Mouse (Mus musculus): ENCODE measurements around the gene Oaz2. TPM values are rescaled to one million over a fixed set of nuclear protein-coding genes. Genes with fewer than 3 reads are reported as not detected.
A peak's percentile ranks its signal among the peaks of the same experiment; 100 is the strongest.
"Not testable (repeated sequence)": the region's sequence is repeated elsewhere in the genome, so short reads cannot be mapped to it uniquely, and the experiment has no call there.

The Oaz2 gene
- polyA plus RNA-seq, 1 experiment from 2014 or later = 455 TPM

DNA sequence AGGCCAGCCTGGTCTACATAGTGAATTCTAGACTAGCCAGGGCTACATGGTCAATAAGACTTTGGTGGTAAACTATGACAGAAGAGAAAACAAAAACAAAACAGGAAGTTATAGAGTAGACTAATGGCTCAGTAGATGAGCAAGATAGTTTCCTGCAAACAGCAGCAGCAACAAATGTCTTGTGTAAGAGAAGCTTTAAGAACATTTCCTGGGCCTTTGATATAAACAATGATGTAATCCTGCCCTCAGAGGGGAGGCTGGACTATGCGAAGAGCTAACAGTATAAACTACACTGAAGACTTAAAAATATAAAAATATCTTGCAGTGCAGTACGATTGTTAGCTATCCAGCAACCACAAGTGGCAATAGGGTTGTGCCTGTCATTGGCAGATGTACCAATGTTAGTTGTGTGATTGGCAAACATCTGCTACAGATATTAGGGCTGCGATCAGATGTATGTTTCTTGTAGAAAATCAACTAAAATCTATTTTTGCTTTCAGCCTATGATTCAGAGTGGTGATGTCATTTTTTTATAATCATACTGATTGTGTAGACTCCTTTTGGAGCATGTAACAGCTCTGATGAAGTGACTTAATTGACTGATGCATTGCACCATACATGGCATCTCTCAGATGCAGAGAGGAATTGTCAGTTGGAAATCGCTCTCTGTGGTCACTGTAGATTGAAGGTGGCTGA is 13.3 kb downstream of the Oaz2 start:
- Histone ChIP-seq H3K4me2 (ENCODE audit: low read depth, low read length) (peak overlapping the region; percentile 3; the same call in 1 of the 2 replicates), H3K27me3 (ENCODE audit: control insufficient read depth, insufficient read depth, low read depth, low read length) (no peaks in the 10 kb centered on the region), H3K4me1 (replicated peaks; ENCODE audit: control insufficient read depth, insufficient read depth, low read length) (peaks cover 51% of the 10 kb centered on the region), H3K27ac (ENCODE audit: low read length) (peak overlapping the region; percentile 72), H3K36me3 (ENCODE audit: control insufficient read depth, insufficient read depth, low read length) (no peaks in the 10 kb centered on the region), H3K9me3 (ENCODE audit: control insufficient read depth, low read length) (no peaks in the 10 kb centered on the region), H3K4me3 (ENCODE audit: low read length) (no peak overlapping the region), H3K9ac (ENCODE audit: low read length) (no peak overlapping the region)
- 59% methylated on average over 4 of the region's 4 CpGs for WGBS
- ATAC-seq (ENCODE audit: low read depth) = 0 out of 2 replicates have a peak, but pooled peaks have one; percentile 7

DNA sequence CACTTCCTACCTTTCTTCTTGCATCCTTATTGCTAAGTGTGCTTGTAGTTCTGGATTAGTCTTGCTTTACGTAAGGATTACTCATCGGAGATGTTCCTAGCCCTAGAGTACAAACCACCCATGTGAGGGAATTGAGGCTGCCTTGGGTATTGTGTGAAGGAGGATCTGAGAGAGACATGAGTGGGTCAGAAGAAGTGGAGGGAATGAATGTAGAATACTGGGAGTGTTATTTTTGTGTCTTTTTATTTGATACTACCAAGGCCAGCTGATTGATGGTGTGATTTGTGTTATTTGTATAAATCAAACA is 13.8 kb downstream of the Oaz2 start:
- H3K27ac ChIP-seq (ENCODE audit: low read length) = 0 out of 2 replicates have a peak overlapping the region, but pooled peaks have one; percentile 8
- peaks cover 51% of the 10 kb centered on the region for H3K4me1 ChIP-seq (replicated peaks; ENCODE audit: control insufficient read depth, insufficient read depth, low read length)
- WGBS = 83% methylated on average over 2 of the region's 2 CpGs
- no peak for ATAC-seq (ENCODE audit: low read depth)
- no peaks in the 10 kb centered on the region for H3K27me3 ChIP-seq (ENCODE audit: control insufficient read depth, insufficient read depth, low read depth, low read length)
- peak overlapping the region; percentile 3; the same call in 1 of the 2 replicates for H3K4me2 ChIP-seq (ENCODE audit: low read depth, low read length)
- no peak overlapping the region for H3K9ac ChIP-seq (ENCODE audit: low read length)
- no peak overlapping the region for H3K4me3 ChIP-seq (ENCODE audit: low read length)
- peaks cover 4% of the 10 kb centered on the region for H3K36me3 ChIP-seq (ENCODE audit: control insufficient read depth, insufficient read depth, low read length)
- H3K9me3 ChIP-seq (ENCODE audit: control insufficient read depth, low read length) = no peaks in the 10 kb centered on the region

DNA sequence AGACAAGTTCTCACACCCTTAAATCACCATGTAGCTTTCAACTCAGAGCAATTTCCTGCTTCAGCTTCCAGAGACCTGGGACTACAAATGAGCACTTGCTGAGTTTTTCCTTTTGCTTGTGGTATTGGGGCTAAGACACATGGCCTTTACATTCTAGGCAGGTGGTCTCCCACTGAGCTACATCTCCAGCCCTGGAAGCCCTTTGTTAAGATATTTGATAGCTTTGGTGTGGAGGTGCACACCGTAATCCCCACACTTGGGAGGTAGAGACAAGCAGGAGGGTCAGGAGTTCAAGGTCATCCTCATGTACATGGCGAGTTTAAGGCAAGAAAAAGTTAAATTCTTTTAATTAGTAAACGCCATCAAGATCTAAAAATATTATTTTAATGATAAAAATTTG is 14.4 kb downstream of the Oaz2 start:
- H3K27me3 ChIP-seq (ENCODE audit: control insufficient read depth, insufficient read depth, low read depth, low read length) = no peaks in the 10 kb centered on the region
- no peak overlapping the region for H3K27ac ChIP-seq (ENCODE audit: low read length)
- H3K9me3 ChIP-seq (ENCODE audit: control insufficient read depth, low read length) = no peaks in the 10 kb centered on the region
- no peak overlapping the region for H3K9ac ChIP-seq (ENCODE audit: low read length)
- peaks cover 51% of the 10 kb centered on the region for H3K4me1 ChIP-seq (replicated peaks; ENCODE audit: control insufficient read depth, insufficient read depth, low read length)
- 79% methylated on average over 3 of the region's 3 CpGs for WGBS
- H3K36me3 ChIP-seq (ENCODE audit: control insufficient read depth, insufficient read depth, low read length) = peaks cover 10% of the 10 kb centered on the region
- no peak overlapping the region for H3K4me2 ChIP-seq (ENCODE audit: low read depth, low read length)
- ATAC-seq (ENCODE audit: low read depth) = no peak
- H3K4me3 ChIP-seq (ENCODE audit: low read length) = no peak overlapping the region

DNA sequence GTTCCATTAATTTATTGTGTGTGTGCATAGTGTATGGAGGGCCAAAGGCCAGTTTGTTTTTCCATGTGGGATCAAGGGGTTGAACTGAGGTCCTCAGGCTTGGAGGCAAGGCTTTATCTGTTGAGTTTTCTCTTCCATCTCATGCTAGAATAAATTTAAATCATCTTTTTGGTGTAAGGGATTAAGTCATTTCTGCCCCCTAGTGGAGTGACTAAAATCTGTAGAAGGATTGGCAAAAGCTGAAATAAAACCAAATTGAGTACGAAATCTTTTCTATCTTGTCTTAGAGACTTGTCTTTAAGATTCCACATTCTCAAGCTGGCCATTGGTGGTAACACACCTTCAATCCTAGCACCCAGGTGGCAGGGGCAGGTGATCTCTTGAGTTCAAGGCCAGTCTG is 15.2 kb downstream of the Oaz2 start:
- Histone ChIP-seq H3K27me3 (ENCODE audit: control insufficient read depth, insufficient read depth, low read depth, low read length) (no peaks in the 10 kb centered on the region), H3K4me2 (ENCODE audit: low read depth, low read length) (no peak overlapping the region), H3K4me1 (replicated peaks; ENCODE audit: control insufficient read depth, insufficient read depth, low read length) (peaks cover 45% of the 10 kb centered on the region), H3K27ac (ENCODE audit: low read length) (no peak overlapping the region), H3K9me3 (ENCODE audit: control insufficient read depth, low read length) (no peaks in the 10 kb centered on the region), H3K4me3 (ENCODE audit: low read length) (no peak overlapping the region), H3K9ac (ENCODE audit: low read length) (no peak overlapping the region), H3K36me3 (ENCODE audit: control insufficient read depth, insufficient read depth, low read length) (peaks cover 15% of the 10 kb centered on the region)
- no peak for ATAC-seq (ENCODE audit: low read depth)
- 64% methylated on average over 1 of the region's 1 CpGs for WGBS

DNA sequence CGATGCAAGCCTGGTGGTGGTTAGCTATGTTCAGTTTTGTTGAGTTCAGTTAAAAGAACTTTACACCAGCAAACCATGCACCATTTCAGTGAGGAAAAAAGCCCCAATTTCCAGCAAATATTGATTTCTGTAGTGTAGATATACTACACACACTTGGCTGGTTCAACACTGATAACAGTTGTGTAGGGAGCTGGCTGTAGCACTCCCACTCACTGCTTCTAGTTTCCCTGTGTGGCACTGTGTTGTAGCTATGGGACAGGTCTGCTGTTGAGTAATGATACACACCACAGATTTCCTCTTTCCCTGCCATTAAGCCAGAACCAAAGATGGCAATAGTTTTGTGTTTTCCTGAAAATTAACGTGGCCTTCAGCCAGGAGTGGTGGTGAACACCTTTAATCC is 16.9 kb downstream of the Oaz2 start:
- peaks cover 19% of the 10 kb centered on the region for H3K36me3 ChIP-seq (ENCODE audit: control insufficient read depth, insufficient read depth, low read length)
- peaks cover 29% of the 10 kb centered on the region for H3K4me1 ChIP-seq (replicated peaks; ENCODE audit: control insufficient read depth, insufficient read depth, low read length)
- ATAC-seq (ENCODE audit: low read depth) = no peak
- H3K27me3 ChIP-seq (ENCODE audit: control insufficient read depth, insufficient read depth, low read depth, low read length) = no peaks in the 10 kb centered on the region
- H3K4me2 ChIP-seq (ENCODE audit: low read depth, low read length) = no peak overlapping the region
- 84% methylated on average over 2 of the region's 2 CpGs for WGBS
- H3K4me3 ChIP-seq (ENCODE audit: low read length) = no peak overlapping the region
- no peak overlapping the region for H3K9ac ChIP-seq (ENCODE audit: low read length)
- no peak overlapping the region for H3K27ac ChIP-seq (ENCODE audit: low read length)
- H3K9me3 ChIP-seq (ENCODE audit: control insufficient read depth, low read length) = no peaks in the 10 kb centered on the region

DNA sequence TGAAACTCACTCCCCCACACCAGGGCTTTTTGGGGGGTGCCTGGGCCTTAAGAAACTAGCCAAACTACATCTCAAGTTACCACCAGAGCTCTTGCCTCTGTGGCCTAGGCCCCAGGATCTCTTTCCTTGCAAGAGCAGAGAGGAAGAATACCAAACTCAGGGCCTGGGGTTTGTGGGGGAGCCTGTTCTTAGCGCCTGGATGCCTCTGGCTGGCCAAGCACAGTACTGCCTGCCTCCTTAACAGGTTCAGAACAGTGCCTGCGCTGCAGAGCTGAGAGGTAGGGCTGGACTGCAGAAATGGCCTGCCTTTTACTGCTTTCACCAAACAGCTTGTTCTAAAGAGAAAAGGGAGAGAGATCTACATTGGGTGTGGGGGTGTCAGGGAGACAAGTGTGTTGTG is 22.1 kb downstream of the Oaz2 start:
- H3K9me3 ChIP-seq (ENCODE audit: control insufficient read depth, low read length); H3K27ac ChIP-seq (ENCODE audit: low read length): not testable (repeated sequence)
- peaks cover 36% of the 10 kb centered on the region for H3K36me3 ChIP-seq (ENCODE audit: control insufficient read depth, insufficient read depth, low read length)

DNA sequence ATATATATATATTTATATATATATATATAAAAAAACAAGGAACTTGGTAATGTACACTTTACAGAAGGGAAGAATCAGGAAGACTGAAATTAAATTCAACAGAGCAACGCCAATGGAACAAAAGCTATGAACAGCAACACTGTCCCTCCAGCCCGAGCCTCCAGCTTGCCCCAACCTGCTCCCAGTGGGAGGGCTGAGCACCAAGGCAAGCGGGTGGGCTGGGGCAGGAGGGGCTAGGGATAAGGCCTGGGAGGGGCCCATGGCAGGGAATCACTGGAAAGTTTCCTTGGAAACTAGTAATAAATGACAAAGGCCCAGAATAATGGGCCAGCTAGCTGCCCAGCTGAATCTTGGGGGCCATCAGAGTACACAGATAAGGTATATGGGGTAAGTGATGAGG is 24.7 kb downstream of the Oaz2 start:
- no peaks in the 10 kb centered on the region for H3K9me3 ChIP-seq (ENCODE audit: control insufficient read depth, low read length)
- 44% methylated on average over 3 of the region's 3 CpGs for WGBS
- no peak for ATAC-seq (ENCODE audit: low read depth)
- no peak overlapping the region for H3K4me2 ChIP-seq (ENCODE audit: low read depth, low read length)
- no peaks in the 10 kb centered on the region for H3K27me3 ChIP-seq (ENCODE audit: control insufficient read depth, insufficient read depth, low read depth, low read length)
- H3K36me3 ChIP-seq (ENCODE audit: control insufficient read depth, insufficient read depth, low read length) = peaks cover 33% of the 10 kb centered on the region
- H3K9ac ChIP-seq (ENCODE audit: low read length) = no peak overlapping the region
- H3K4me3 ChIP-seq (ENCODE audit: low read length) = no peak overlapping the region
- H3K27ac ChIP-seq (ENCODE audit: low read length) = no peak overlapping the region
- peaks cover 10% of the 10 kb centered on the region for H3K4me1 ChIP-seq (replicated peaks; ENCODE audit: control insufficient read depth, insufficient read depth, low read length)

More for the DNA sequence above, 22.1 kb downstream of the Oaz2 start:
- not testable (repeated sequence) for H3K4me3 ChIP-seq (ENCODE audit: low read length); ATAC-seq (ENCODE audit: low read depth); H3K4me1 ChIP-seq (replicated peaks; ENCODE audit: control insufficient read depth, insufficient read depth, low read length); H3K4me2 ChIP-seq (ENCODE audit: low read depth, low read length); H3K27me3 ChIP-seq (ENCODE audit: control insufficient read depth, insufficient read depth, low read depth, low read length); H3K9ac ChIP-seq (ENCODE audit: low read length)
- WGBS = 78% methylated on average over 2 of the region's 2 CpGs

DNA sequence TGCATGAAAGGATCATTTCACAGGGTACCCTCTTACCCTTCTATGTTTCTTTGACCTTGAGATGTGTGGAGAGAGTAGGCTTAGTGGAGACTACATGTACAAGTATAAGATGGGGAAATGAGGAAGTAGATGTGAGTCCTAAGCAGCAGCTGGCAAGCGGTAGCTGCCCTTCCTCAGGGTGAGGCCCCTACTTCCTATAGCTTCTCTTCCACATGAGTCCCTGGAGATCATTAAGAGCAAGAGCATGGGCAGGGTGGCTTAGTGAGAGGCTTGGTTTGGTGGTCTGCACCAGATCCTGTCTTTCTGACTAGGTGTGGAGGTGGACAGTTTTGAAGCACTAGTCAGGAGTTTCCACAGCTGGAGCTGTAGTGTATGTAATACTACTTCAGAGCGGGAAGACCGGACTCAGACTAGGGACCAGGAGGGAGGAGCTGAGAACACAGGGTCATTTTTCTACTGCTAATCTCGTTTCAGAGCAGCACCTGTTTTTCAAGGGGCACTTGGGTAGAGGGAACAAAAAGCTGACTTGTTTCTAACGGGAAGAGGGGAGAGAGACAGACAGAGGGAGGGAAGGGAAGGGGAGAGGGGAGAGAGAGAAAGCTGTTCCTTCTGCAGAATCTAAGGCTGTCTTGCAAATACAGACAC is 25.3 kb downstream of the Oaz2 start:
- Histone ChIP-seq H3K9ac (ENCODE audit: low read length) (no peak overlapping the region), H3K4me1 (replicated peaks; ENCODE audit: control insufficient read depth, insufficient read depth, low read length) (peaks cover 10% of the 10 kb centered on the region), H3K4me3 (ENCODE audit: low read length) (no peak overlapping the region), H3K27me3 (ENCODE audit: control insufficient read depth, insufficient read depth, low read depth, low read length) (no peaks in the 10 kb centered on the region), H3K27ac (ENCODE audit: low read length) (peak overlapping the region; percentile 62), H3K4me2 (ENCODE audit: low read depth, low read length) (no peak overlapping the region), H3K36me3 (ENCODE audit: control insufficient read depth, insufficient read depth, low read length) (peaks cover 30% of the 10 kb centered on the region), H3K9me3 (ENCODE audit: control insufficient read depth, low read length) (no peaks in the 10 kb centered on the region)
- ATAC-seq (ENCODE audit: low read depth) = no peak
- WGBS = 31% methylated on average over 5 of the region's 5 CpGs

DNA sequence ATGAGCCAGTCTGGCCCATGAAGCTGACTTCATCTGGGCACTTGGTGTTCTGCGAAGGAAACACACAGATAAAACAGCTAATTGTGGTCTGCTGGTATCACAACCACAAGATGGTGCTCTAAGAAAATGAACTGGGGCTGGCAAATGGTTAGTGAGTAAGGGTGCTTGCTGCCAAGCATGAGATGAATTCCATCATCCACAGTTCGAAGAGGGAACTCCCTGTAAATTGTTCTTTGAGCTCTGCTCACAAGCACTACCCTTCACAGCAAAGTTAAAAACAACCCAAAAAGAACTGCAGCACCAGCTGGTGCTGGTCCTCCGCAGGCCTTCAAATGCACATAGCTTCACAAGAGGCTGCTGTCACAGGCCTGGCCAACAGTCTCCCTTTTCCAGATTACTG is 27.8 kb downstream of the Oaz2 start:
- H3K36me3 ChIP-seq (ENCODE audit: control insufficient read depth, insufficient read depth, low read length) = peaks cover 28% of the 10 kb centered on the region
- H3K27me3 ChIP-seq (ENCODE audit: control insufficient read depth, insufficient read depth, low read depth, low read length) = no peaks in the 10 kb centered on the region
- peak overlapping the region; percentile 71 for H3K27ac ChIP-seq (ENCODE audit: low read length)
- no peak overlapping the region for H3K9ac ChIP-seq (ENCODE audit: low read length)
- H3K4me3 ChIP-seq (ENCODE audit: low read length) = no peak overlapping the region
- peaks cover 10% of the 10 kb centered on the region for H3K4me1 ChIP-seq (replicated peaks; ENCODE audit: control insufficient read depth, insufficient read depth, low read length)
- peak; percentile 87 for ATAC-seq (ENCODE audit: low read depth)
- H3K4me2 ChIP-seq (ENCODE audit: low read depth, low read length) = no peak overlapping the region
- H3K9me3 ChIP-seq (ENCODE audit: control insufficient read depth, low read length) = no peaks in the 10 kb centered on the region
- WGBS = 54% methylated on average over 3 of the region's 3 CpGs

All from lung, embryonic 16.5 days (tissue).